Mouse (Mus musculus) ES-E14 (cell line): Measurements from ENCODE around the gene Dnlz. TPM values are rescaled to one million over a fixed set of nuclear protein-coding genes. Genes with fewer than 3 reads are reported as not detected.

Experiments
- DNase-seq: peaks from one replicate; pipeline ENCODE4 v3.0.0-alpha.2; 2013; ENCODE audit warnings: low read depth, low spot score
- H3K27ac ChIP-seq: 2 replicates; pipeline ENCODE4 v1.5.1; 2012; ENCODE audit warnings: low read depth, mild to moderate bottlenecking, low read length, moderate library complexity, mixed read lengths; ENCODE audit not compliant: poor library complexity, insufficient read depth, severe bottlenecking
- H3K36me3 ChIP-seq: 2 replicates; pipeline ENCODE4 v1.6.1; 2012; ENCODE audit warnings: mild to moderate bottlenecking, low read length, moderate library complexity, mixed read lengths; ENCODE audit not compliant: control insufficient read depth, poor library complexity, insufficient read depth, severe bottlenecking
- H3K4me1 ChIP-seq, 2 experiments: fragments of 150-350 bp in 1 of 2; sonication (generic) in 1 of 2; 2 replicates each; pipeline ENCODE4 v1.6.1; 2012; ENCODE audit warnings: low read length in 2 of 2, mild to moderate bottlenecking in 1 of 2, mixed read lengths in 1 of 2; ENCODE audit not compliant: control insufficient read depth in 2 of 2, insufficient read depth in 2 of 2, poor library complexity in 1 of 2
- H3K4me3 ChIP-seq, 2 experiments: fragments of 150-350 bp in 1 of 2; sonication (generic) in 1 of 2; 2 replicates each; pipeline ENCODE4 v1.5.1; 2012; ENCODE audit warnings: low read length in 2 of 2, low read depth in 1 of 2, mild to moderate bottlenecking in 1 of 2, mixed read lengths in 1 of 2; ENCODE audit not compliant: insufficient read depth in 1 of 2, poor library complexity in 1 of 2, severe bottlenecking in 1 of 2
- H3K9ac ChIP-seq: 2 replicates; pipeline ENCODE4 v1.6.1; 2012; ENCODE audit warnings: low read depth, mild to moderate bottlenecking, low read length, mixed read lengths; ENCODE audit not compliant: poor library complexity, insufficient read depth, severe bottlenecking
- H3K9me3 ChIP-seq: fragments of 150-350 bp; sonication (generic); 2 replicates; pipeline ENCODE4 v1.6.1; 2012; ENCODE audit warnings: low read depth, mild to moderate bottlenecking, low read length; ENCODE audit not compliant: control insufficient read depth, insufficient read depth
- CHD2 ChIP-seq: IDR thresholded peaks from 2 replicates; pipeline ENCODE4 v1.6.1; 2014; ENCODE audit warnings: mild to moderate bottlenecking, low read depth, low read length, inconsistent platforms
- HCFC1 ChIP-seq: IDR thresholded peaks from 2 replicates; pipeline ENCODE4 v1.6.1; 2012; ENCODE audit warnings: low read length, inconsistent platforms, borderline replicate concordance; ENCODE audit not compliant: insufficient read depth
- MAFK ChIP-seq: IDR thresholded peaks from 2 replicates; pipeline ENCODE4 v1.6.1; 2014; ENCODE audit warnings: mild to moderate bottlenecking, low read depth, low read length, inconsistent platforms; ENCODE audit not compliant: insufficient read depth
- ZC3H11A ChIP-seq: IDR thresholded peaks from 2 replicates; pipeline ENCODE4 v1.6.1; 2012; ENCODE audit warnings: low read depth, mild to moderate bottlenecking, inconsistent platforms, low read length, borderline replicate concordance
- ZNF384 ChIP-seq: IDR thresholded peaks from 2 replicates; pipeline ENCODE4 v1.6.1; 2012; ENCODE audit warnings: low read depth, low read length, inconsistent platforms
- in situ Hi-C, 2 experiments: fragments of 600-800 bp; cut with MboI; formaldehyde crosslinking; loops; one replicate each; pipeline ENCODE4 v1.15.1; 2025; ENCODE audit warnings: low sequenced_read_pairs in 2 of 2, inconsistent platforms in 1 of 2; ENCODE audit not compliant: unreplicated experiment in 2 of 2
- total RNA-seq: library from RNA; depleted of rRNA; stranded (reverse); fragments of 300-350 nt; gene quantifications from 2 replicates; pipeline ENCODE4 v1.2.3, GENCODE M21; 2012

Gene Dnlz
- total RNA-seq, 1 experiment, result 8.0 TPM

DNA sequence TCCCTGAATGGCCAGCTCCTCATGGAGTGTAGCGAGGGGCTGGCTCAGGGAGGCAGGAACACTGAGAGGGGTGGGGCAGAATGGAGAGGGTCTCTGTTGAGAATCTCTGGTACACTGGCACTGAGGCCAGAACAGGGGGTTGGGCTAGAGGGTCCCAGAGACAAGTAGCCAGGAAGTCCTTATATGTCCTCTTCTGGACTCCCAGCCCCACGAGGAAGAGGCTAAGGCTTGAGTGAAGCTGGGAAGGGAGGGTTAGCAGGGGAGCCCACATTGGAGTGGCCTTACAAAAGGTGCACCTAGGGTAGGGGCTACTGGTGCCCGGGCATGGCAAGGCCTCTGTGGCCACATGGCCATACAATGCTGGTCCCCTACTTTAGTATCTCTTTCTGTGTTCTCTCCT, 34.5 kb downstream of the Dnlz start:
- Histone ChIP-seq H3K9me3 (no peaks in the 10 kb centered on the region), H3K9ac (no peak overlapping the region), H3K4me3 (no peak overlapping the region), H3K27ac (no peak overlapping the region), H3K4me1 (peaks cover 0 to 12% of the 10 kb centered on the region in 2 experiments; a peak in 1 of 4 replicates), H3K36me3 (no peaks in the 10 kb centered on the region)
- no peak for DNase-seq
- no peak for TF ChIP-seq ZNF384
- TF ChIP-seq HCFC1, result no peak
- no peak for TF ChIP-seq MAFK
- TF ChIP-seq ZC3H11A, result no peak
- no peak for TF ChIP-seq CHD2
- in situ Hi-C loops, result loop anchor here in 1 of 2 experiments (25.0 kb wide), 1 partner anchor 245 kb away; no protein-coding TSS in a partner anchor

DNA sequence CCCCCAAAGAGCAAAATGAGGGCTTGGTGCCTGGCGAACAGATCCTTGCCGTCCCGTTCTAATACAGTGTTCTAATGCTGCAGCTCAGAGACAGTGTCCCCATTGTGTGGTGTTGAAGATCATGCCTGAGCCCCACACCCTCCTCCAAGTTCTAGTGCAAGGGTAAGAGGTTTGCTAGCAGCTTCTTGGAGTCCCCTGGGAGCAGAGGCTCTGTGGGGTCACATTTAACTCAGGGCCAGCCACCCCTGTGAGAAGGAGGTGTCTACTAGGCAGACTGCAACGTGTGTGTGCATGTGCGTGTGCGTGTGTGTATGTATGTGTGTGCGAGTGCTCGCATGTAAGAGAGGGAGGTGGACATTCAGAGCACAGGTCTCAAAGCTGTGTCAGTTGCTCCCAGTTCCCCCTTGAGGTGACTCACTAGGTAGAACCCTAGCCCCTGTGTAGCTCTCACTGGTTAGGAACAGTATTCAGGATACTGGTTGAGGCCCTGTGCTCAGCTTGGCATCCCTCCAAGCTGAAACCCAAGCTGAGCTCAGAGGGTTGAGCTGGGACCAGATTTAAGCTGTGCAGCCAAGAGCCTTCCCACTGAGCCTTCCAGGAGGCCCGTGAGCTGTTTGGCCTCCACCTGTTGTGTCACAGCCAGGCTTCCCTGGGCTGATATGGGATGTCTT, 35.2 kb downstream of the Dnlz start:
- no peak overlapping the region for H3K9ac ChIP-seq
- TF ChIP-seq HCFC1 (no peak), ZNF384 (no peak), ZC3H11A (no peak), CHD2 (no peak), MAFK (no peak)
- no peaks in the 10 kb centered on the region for H3K36me3 ChIP-seq
- in situ Hi-C loops, result loop anchor here in 1 of 2 experiments (25.0 kb wide), 1 partner anchor 246 kb away; no protein-coding TSS in a partner anchor
- no peaks in the 10 kb centered on the region for H3K9me3 ChIP-seq
- H3K27ac ChIP-seq, result no peak overlapping the region
- no peak for DNase-seq
- no peak overlapping the region for H3K4me3 ChIP-seq
- peaks cover 0 to 12% of the 10 kb centered on the region in 2 experiments; a peak in 1 of 4 replicates for H3K4me1 ChIP-seq

DNA sequence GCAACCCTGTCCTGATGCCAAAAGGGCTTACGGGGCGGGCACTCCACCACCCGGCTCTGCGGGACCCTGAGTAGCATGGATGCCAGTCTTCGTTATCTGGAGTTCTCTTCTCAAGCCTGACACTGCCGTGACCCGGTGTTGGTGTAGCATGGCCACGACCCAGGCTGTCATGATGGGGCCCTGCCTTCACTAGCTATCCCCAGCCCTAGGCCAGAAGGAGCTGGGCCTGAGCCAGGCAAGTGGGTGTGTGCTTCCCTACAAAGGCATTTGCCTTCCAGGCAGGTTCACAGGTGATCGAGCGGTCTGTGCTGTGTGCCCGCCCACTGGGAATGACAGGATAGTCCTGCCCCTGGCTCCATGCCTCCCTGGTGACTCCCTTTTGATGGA, 36.0 kb downstream of the Dnlz start:
- Histone ChIP-seq H3K4me3 (peak overlapping the region; percentile 54 to 79), H3K9me3 (no peaks in the 10 kb centered on the region), H3K36me3 (no peaks in the 10 kb centered on the region), H3K4me1 (peaks cover 0 to 12% of the 10 kb centered on the region in 2 experiments; a peak in 1 of 4 replicates), H3K27ac (no peak overlapping the region), H3K9ac (peak overlapping the region; percentile 71)
- in situ Hi-C loops, result loop anchor here in 1 of 2 experiments (25.0 kb wide), 1 partner anchor 246 kb away; no protein-coding TSS in a partner anchor
- TF ChIP-seq HCFC1 (no peak), MAFK (no peak), ZC3H11A (no peak), ZNF384 (no peak), CHD2 (no peak)
- no peak for DNase-seq

DNA sequence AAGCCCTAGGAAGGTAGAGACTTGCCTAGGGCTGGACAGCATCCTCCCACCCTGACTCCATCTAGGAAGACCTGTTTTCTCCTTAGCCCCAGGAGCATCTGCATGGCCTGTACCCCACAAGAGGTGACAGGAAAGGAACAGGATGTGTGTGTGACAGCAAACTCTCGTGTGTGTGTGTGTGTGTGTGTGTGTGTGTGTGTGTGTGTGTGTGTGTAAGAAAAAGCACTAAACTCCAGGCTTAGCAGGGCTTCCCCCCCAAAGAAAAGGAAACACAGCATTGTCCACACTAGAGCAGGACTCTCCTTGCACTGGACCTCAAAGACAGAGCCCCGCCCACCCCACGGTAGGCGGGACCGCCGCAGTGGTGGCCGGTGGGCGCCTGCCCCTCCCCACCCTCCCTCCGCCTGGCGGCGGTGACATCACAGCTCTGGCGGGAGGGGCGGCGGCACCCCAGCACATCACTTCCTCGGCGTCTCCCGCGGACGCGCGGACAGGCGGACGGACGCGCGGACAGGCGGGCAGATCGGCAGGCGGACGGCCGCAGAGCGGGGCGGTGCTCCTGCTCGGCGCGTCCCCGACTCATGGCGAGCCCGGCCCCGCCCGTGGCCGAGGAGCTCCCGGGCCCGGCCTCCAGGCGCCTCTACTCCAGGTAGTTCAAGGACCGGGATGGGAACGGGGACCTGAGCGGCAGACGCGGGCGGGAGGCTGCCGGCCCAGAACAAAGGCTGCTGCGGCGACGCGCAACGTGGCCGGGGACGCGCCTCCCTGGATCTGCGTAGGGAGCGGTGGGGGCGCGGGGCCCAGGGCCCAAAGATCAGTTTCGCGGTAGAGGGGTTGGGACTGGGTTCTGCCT, 36.6 kb downstream of the Dnlz start, which contains the start of gene Gpsm1:
Gene Gpsm1 (plus strand): TSS at position 444 of the 853 bp plus-strand sequence.
- TF ChIP-seq CHD2 (no peak), HCFC1 (no peak), ZC3H11A (no peak), ZNF384 (no peak), MAFK (no peak)
- H3K4me3 ChIP-seq, result peak within 1 kb of the TSS; percentile 54 to 79
- in situ Hi-C loops, result loop anchor here in 1 of 2 experiments (25.0 kb wide), 1 partner anchor 247 kb away; no protein-coding TSS in a partner anchor
- H3K36me3 ChIP-seq, result no peaks in the 10 kb centered on the region
- no peak within 1 kb of the TSS for H3K27ac ChIP-seq
- H3K9me3 ChIP-seq, result no peaks in the 10 kb centered on the region
- peaks cover 0 to 12% of the 10 kb centered on the region in 2 experiments; a peak in 1 of 4 replicates for H3K4me1 ChIP-seq
- no peak for DNase-seq
- peak within 1 kb of the TSS; percentile 71 for H3K9ac ChIP-seq
